Mouse (Mus musculus): Measurements from ENCODE around the gene 4930447C04Rik. TPM values are rescaled to one million over a fixed set of nuclear protein-coding genes. Genes with fewer than 3 reads are reported as not detected.

Gene 4930447C04Rik
- polyA plus RNA-seq, 1 experiment from 2014 or later = 6.7 TPM

GRCm38 (mm10) chr12:72852264-72852663, 88.3 kb downstream of the 4930447C04Rik start:
- Histone ChIP-seq H3K4me2 (no peak overlapping the region), H3K4me1 (replicated peaks) (0 out of 2 replicates have a peak, but pooled peaks cover 8% of the 10 kb centered on the region), H3K27me3 (peaks cover 93% of the 10 kb centered on the region), H3K36me3 (no peaks in the 10 kb centered on the region), H3K9ac (no peak overlapping the region), H3K27ac (replicated peaks) (no peak overlapping the region), H3K4me3 (no peak overlapping the region), H3K9me3 (no peaks in the 10 kb centered on the region)
- 42% methylated on average over 6 of the region's 6 CpGs for WGBS
- ATAC-seq (ENCODE audit: low FRiP score, low read depth) = no peak

- Histone ChIP-seq H3K27ac (replicated peaks) (no peak overlapping the region), H3K4me3 (no peak overlapping the region), H3K9ac (no peak overlapping the region), H3K4me1 (replicated peaks) (0 out of 2 replicates have a peak, but pooled peaks cover 8% of the 10 kb centered on the region), H3K27me3 (peaks cover 90% of the 10 kb centered on the region), H3K9me3 (no peaks in the 10 kb centered on the region), H3K4me2 (no peak overlapping the region), H3K36me3 (no peaks in the 10 kb centered on the region)
- 63% methylated on average over 9 of the region's 9 CpGs for WGBS
- ATAC-seq (ENCODE audit: low FRiP score, low read depth) = no peak
Observed at GRCm38 (mm10) chr12:72850146-72850545, 90.4 kb downstream of the 4930447C04Rik start.

- Histone ChIP-seq H3K4me2 (no peak overlapping the region), H3K4me1 (replicated peaks) (0 out of 2 replicates have a peak, but pooled peaks cover 5% of the 10 kb centered on the region), H3K9ac (no peak overlapping the region), H3K27me3 (peaks cover 75% of the 10 kb centered on the region), H3K9me3 (no peaks in the 10 kb centered on the region), H3K36me3 (no peaks in the 10 kb centered on the region), H3K4me3 (no peak overlapping the region), H3K27ac (replicated peaks) (no peak overlapping the region)
- WGBS = 24% methylated on average over 7 of the region's 7 CpGs
- ATAC-seq (ENCODE audit: low FRiP score, low read depth) = no peak
Observed at GRCm38 (mm10) chr12:72847725-72848124, 92.8 kb downstream of the 4930447C04Rik start.

- Histone ChIP-seq H3K4me2 (no peak overlapping the region), H3K9me3 (no peaks in the 10 kb centered on the region), H3K9ac (no peak overlapping the region), H3K4me1 (replicated peaks) (0 out of 2 replicates have a peak, but pooled peaks cover 5% of the 10 kb centered on the region), H3K36me3 (no peaks in the 10 kb centered on the region), H3K27ac (replicated peaks) (no peak overlapping the region), H3K27me3 (peaks cover 61% of the 10 kb centered on the region), H3K4me3 (no peak overlapping the region)
- WGBS = 18% methylated on average over 10 of the region's 10 CpGs
- no peak for ATAC-seq (ENCODE audit: low FRiP score, low read depth)
Observed at GRCm38 (mm10) chr12:72845946-72846345, 94.6 kb downstream of the 4930447C04Rik start.

DNA sequence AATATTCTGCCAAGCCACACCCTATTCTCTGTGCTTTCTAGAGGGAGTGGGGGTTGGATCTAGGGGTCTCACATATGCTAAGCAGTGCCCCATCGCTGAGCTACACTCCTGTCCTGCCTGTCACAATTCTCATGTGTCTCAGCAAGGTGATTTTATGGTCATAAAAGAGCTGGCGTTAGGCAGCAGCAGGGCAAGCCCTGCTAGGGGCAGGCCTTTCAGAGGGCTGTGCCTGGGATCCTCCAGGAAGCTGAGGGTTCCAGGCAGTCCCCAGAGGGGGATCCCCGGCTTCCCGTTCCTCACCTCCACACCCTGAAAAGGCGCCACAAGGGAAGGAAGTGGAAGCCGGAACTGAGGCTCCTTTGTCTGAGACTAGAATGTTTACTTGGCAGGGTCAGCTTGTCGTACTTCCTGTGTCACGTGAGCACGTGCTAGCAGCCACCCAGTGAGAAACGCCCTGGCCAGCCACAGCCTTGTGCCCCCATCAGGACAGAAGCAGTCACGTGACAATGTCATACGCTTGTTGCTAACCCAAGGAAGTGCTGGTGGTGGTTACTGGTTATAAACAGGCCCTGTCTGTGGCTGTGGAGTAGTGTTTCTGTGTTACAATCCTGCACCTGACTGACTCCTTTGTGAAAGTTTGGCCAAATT, 96.5 kb downstream of the 4930447C04Rik start:
- Histone ChIP-seq H3K36me3 (no peaks in the 10 kb centered on the region), H3K4me3 (peak overlapping the region; percentile 22), H3K27me3 (peaks cover 42% of the 10 kb centered on the region), H3K9me3 (no peaks in the 10 kb centered on the region), H3K4me1 (replicated peaks) (0 out of 2 replicates have a peak, but pooled peaks cover 5% of the 10 kb centered on the region), H3K27ac (replicated peaks) (peak overlapping the region; percentile 7), H3K4me2 (peak overlapping the region; percentile 46), H3K9ac (peak overlapping the region; percentile 7; the same call in 1 of the 2 replicates)
- peak; percentile 86 for ATAC-seq (ENCODE audit: low FRiP score, low read depth)
- 21% methylated on average over 12 of the region's 12 CpGs for WGBS

DNA sequence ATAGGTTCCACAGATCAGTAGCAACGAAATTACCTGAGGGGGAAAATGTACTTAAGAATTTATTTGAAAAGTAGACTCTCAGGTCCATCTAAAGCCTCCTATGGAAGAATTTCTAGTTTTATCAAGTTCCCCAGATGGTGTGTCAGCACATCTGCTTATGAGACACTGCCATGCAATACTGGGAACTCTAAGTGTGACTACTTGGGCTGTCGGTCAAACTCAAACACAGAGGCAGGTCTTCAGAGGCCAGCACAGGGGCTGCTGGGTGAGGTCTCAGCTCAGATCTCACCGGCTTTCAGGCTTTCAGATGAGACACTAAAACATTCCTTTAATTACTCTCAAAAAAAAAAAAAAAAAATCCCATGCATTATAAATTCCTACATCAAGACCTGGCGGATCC, 97.0 kb downstream of the 4930447C04Rik start:
- WGBS = 82% methylated on average over 4 of the region's 4 CpGs
- no peak for ATAC-seq (ENCODE audit: low FRiP score, low read depth)
- Histone ChIP-seq H3K9ac (no peak overlapping the region), H3K4me2 (peak overlapping the region; percentile 46), H3K27me3 (peaks cover 37% of the 10 kb centered on the region), H3K27ac (replicated peaks) (no peak overlapping the region), H3K36me3 (no peaks in the 10 kb centered on the region), H3K9me3 (no peaks in the 10 kb centered on the region), H3K4me3 (no peak overlapping the region), H3K4me1 (replicated peaks) (0 out of 2 replicates have a peak, but pooled peaks cover 5% of the 10 kb centered on the region)

GRCm38 (mm10) chr12:72843135-72843534, 97.4 kb downstream of the 4930447C04Rik start:
- H3K4me3 ChIP-seq = no peak overlapping the region
- H3K4me1 ChIP-seq (replicated peaks) = 0 out of 2 replicates have a peak, but pooled peaks cover 5% of the 10 kb centered on the region
- no peak overlapping the region for H3K9ac ChIP-seq
- H3K36me3 ChIP-seq = no peaks in the 10 kb centered on the region
- H3K27me3 ChIP-seq = peaks cover 33% of the 10 kb centered on the region
- H3K4me2 ChIP-seq = no peak overlapping the region
- WGBS = 89% methylated on average over 4 of the region's 4 CpGs
- H3K27ac ChIP-seq (replicated peaks) = no peak overlapping the region
- no peaks in the 10 kb centered on the region for H3K9me3 ChIP-seq
- no peak for ATAC-seq (ENCODE audit: low FRiP score, low read depth)

GRCm38 (mm10) chr12:72841500-72841899, 99.1 kb downstream of the 4930447C04Rik start:
- no peak overlapping the region for H3K27ac ChIP-seq (replicated peaks)
- H3K4me3 ChIP-seq = no peak overlapping the region
- H3K9me3 ChIP-seq = no peaks in the 10 kb centered on the region
- H3K9ac ChIP-seq = no peak overlapping the region
- no peak overlapping the region for H3K4me2 ChIP-seq
- peaks cover 19% of the 10 kb centered on the region for H3K27me3 ChIP-seq
- WGBS = 95% methylated on average over 1 of the region's 1 CpGs
- H3K36me3 ChIP-seq = no peaks in the 10 kb centered on the region
- ATAC-seq (ENCODE audit: low FRiP score, low read depth) = no peak
- H3K4me1 ChIP-seq (replicated peaks) = 0 out of 2 replicates have a peak, but pooled peaks cover 5% of the 10 kb centered on the region

- WGBS = 82% methylated on average over 4 of the region's 4 CpGs
- Histone ChIP-seq H3K9me3 (no peaks in the 10 kb centered on the region), H3K4me3 (no peak overlapping the region), H3K36me3 (no peaks in the 10 kb centered on the region), H3K4me2 (no peak overlapping the region), H3K27me3 (peaks cover 18% of the 10 kb centered on the region), H3K27ac (replicated peaks) (no peak overlapping the region), H3K9ac (no peak overlapping the region), H3K4me1 (replicated peaks) (no peaks in the 10 kb centered on the region)
- ATAC-seq (ENCODE audit: low FRiP score, low read depth) = no peak
Observed at GRCm38 (mm10) chr12:72837302-72837701, 103.3 kb downstream of the 4930447C04Rik start.

DNA sequence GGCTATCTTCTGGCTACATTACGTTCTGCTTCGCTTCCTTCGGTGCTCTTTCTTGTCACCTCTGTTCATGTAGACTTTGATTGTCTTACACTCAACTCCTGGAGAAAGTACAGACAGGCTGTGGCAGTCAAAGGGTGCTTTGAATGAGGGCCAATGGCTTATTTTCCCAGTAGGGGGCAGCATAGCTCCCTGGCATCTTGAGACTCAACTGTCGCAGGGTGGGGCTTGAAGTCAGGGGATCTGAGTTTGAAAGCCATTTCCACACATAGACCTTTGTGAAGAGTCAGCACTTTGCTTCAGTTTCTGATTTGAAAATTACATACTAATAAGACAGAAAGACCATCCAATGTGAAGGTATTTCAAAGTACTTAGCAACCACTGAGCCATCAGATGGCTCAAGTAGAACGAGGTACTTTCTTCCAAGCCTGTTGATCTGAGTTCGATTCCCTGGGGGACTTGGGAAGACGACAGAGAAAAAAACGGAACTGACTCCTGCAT, 105.0 kb downstream of the 4930447C04Rik start:
- Histone ChIP-seq H3K36me3 (no peaks in the 10 kb centered on the region), H3K9me3 (no peaks in the 10 kb centered on the region), H3K4me2 (no peak overlapping the region), H3K4me1 (replicated peaks) (peaks cover 12% of the 10 kb centered on the region), H3K9ac (no peak overlapping the region), H3K27ac (replicated peaks) (no peak overlapping the region), H3K27me3 (peaks cover 18% of the 10 kb centered on the region), H3K4me3 (no peak overlapping the region)
- ATAC-seq (ENCODE audit: low FRiP score, low read depth) = no peak
- 77% methylated on average over 8 of the region's 8 CpGs for WGBS

DNA sequence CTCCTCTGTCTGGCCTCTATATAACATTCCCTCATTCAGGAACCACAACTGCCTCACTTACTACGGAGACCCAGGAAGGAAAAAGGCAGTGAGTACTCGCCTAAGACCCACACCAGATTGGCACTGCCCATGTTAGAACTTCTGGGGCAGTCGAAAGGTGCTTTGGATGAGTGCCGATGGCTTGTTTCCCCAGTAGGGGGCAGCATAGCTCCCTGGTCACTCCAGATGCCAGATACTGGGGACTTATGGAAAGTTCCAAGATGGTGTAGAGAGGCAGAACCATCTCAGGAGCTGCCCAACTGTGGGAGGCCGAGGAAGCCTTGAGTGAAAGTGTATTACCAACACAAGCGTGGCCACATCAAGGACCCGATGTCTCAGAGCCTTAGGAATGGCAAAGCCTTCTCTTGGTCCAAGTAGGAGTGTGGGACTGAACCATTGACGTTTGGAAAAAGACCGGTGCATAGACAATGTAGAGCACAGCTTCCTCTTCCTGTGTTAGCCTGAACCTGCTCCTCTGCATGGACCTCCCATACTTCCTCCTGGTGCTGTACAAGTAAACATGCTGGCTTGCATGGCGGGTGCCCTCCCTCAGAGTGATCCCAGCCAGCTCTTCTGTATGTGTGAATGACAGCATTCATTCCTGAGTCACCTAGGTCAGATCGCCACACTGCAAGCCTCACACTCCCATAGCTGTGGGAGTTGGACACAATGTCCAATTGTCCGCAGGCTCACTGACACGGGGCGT, 105.6 kb downstream of the 4930447C04Rik start:
- H3K4me2 ChIP-seq = no peak overlapping the region
- peaks cover 12% of the 10 kb centered on the region for H3K4me1 ChIP-seq (replicated peaks)
- ATAC-seq (ENCODE audit: low FRiP score, low read depth) = no peak
- 70% methylated on average over 14 of the region's 14 CpGs for WGBS
- H3K27ac ChIP-seq (replicated peaks) = no peak overlapping the region
- H3K9ac ChIP-seq = no peak overlapping the region
- no peak overlapping the region for H3K4me3 ChIP-seq
- H3K36me3 ChIP-seq = no peaks in the 10 kb centered on the region
- H3K27me3 ChIP-seq = peaks cover 18% of the 10 kb centered on the region
- no peaks in the 10 kb centered on the region for H3K9me3 ChIP-seq
